Mouse (Mus musculus) megakaryocyte-erythroid progenitor cell, adult 5-6 weeks (primary cell): Measurements from ENCODE around the gene F5. TPM values are rescaled to one million over a fixed set of nuclear protein-coding genes. Genes with fewer than 3 reads are reported as not detected.
A peak's percentile ranks its signal among the peaks of the same experiment; 100 is the strongest.

Source experiments
- ATAC-seq: replicated peaks from 2 replicates; pipeline ENCODE4 v1.8.0; 2016; ENCODE audit warnings: mild to moderate bottlenecking, inconsistent platforms; ENCODE audit not compliant: severe bottlenecking, poor library complexity, low FRiP score, low TSS enrichment
- total RNA-seq, 2 experiments: library from RNA; stranded (forward) in 1 of 2; stranded (reverse) in 1 of 2; fragments of 200-1000, 215-1000 nt in 1 of 2; fragments of >200 nt in 1 of 2; fragmentation: Nextera tagmentation in 1 of 2; gene quantifications; 2 replicates each; pipeline ENCODE4 v1.2.3; 2014 to 2017

Gene F5
- total RNA-seq (2014; fragmentation: Nextera tagmentation), result 0.94 TPM in 1 of 2 replicates, not detected in the other
- total RNA-seq (2017), result 0.42 and 0.46 TPM in 2 replicates

DNA sequence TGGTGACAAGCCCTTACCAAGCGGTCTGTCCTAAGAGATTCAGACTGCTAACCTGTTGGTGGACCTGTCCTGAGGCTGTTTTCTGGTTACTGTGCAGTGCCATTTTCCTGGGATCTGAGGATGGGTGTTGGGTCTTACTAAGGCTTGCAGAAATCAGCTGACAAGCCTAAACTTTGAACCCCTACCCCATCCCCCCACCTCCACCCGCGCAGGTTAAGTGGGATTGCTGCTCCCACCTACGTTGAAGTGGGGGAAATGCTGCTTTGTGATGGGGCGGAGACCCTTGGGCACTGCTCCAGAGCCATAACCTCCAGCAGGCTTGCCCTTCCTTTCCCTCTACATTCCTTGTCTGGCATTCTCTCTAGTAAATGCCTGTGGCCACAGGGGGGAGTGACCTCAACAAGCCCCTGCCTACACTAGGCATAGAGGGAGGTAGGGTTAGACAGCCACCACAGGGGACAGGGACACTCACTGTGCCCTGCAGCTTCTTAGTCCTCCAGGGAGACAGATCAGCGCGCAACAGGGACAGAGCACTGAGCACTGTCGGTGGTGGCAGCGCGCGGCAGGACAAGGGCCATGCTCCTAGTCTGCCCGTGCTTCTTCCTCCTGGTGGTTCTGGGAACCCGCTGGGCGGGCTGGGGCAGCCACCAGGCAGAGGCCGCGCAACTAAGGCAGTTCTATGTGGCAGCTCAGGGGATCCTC lies at the start of gene F5:
TSS of gene F5 (plus strand) at position 452 of the 702 bp plus-strand sequence.
- ATAC-seq, result 0 out of 2 replicates have a peak, but pooled peaks have one; percentile 17

GRCm38 (mm10) chr1:164109763-164110162 lies 41.9 kb upstream of the F5 start:
- ATAC-seq, result peak; percentile 26; the same call in 1 of the 2 replicates

GRCm38 (mm10) chr1:164110591-164111329 lies 40.9 kb upstream of the F5 start:
- ATAC-seq, result no peak; the same call in 1 of the 2 replicates

GRCm38 (mm10) chr1:164114280-164114679 lies 37.4 kb upstream of the F5 start:
- ATAC-seq, result no peak

GRCm38 (mm10) chr1:164114947-164115493 lies 36.6 kb upstream of the F5 start, which contains the start of gene Selp:
Selp (plus strand) TSS chr1:164115264.
- no peak for ATAC-seq

DNA sequence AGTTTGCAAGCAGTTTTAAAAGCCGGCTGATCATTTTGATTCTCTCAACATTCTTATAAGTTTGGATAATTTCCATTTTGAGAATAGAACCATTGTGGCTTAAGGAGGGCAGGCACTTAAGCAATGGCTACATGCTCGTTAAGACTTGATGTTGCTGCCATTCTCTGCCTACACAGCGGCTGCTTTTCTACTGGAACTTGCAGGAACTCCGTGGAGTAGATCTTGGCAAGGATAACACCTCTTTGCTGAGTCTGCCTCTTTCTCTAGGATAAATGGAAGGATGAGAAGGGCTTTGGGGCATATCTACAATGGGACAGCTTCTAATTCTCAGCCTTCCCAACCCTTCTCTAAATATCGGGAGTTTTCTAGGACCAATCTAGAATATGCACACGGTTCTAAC lies 36.0 kb upstream of the F5 start:
- no peak for ATAC-seq

DNA sequence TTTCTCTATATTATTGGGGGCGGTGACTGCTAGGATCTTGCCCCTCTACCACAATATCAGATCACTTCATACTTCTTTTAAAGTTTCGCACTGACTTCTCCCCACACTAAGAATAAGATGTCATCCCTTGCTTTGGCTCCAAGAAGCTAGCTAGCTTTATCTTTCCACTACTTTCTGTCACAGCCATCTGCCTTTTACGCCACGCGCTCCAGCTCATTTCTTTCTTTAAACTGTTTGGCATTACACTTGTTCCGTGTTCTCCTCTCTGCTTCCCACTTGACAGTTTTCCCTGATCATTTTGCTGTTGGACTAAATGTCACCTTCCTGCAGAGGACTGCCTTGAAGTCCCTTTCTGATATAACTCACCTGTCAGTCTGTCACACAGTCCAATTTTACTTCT lies 33.8 kb upstream of the F5 start:
- ATAC-seq, result no peak

DNA sequence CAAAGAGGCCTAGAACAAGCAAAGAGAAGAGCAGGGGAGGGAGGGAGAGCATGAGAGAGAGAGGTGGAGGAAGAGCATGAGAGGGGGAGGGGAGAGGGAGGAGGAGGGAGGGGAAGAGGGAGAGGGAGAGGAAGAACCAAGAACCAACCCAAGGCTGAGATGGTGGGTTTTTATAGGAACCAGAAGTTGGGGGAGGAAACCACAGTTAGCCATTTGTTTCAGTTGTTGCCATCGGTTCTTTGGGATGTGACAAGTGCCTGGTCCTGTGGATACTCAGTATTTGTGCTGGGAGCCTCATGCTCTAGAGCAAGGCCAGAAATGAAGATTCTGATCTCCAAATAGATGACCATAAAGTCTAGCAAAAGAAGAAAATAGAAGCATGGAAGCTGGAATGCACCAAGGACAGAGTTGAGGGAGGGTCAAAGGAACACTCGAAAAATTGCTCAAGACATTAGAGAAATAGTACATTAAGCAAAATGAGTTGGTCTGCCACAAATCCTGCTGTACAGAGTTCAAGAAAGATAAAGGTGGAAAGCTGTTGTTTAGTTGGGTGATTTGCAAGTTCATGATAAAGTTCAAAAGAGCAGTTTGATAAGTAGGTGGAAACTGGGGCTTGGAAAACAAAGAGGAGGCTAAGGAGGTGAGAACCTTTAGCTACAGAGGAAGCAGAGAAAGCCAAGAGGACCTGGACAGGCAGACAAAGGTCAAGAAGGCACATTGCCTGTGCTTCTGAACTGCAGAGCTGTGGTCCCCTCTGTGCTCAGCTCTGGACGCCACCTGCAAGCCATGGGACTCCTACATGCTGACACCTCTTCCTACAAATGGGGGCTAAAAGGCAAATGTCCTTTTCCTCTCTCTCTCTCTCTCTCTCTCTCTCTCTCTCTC lies 31.5 kb upstream of the F5 start:
- ATAC-seq, result no peak

DNA sequence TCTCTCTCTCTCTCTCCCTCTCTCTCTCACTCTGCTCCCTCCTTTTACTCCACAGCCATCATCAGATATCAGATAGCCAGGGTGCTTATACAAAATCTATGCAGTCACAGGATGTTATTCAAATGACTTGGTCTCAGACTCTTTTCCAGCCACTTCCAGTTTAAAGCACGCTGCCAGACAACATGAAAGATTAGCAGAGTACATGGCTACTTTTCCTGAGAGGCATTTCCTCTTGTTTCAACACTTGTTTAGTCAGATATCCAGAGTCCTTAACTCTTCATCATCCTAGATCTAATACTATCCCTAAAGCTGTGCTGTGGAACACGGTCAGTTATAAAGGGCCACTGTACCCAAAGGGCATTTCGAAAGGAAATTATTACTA lies 30.9 kb upstream of the F5 start:
- ATAC-seq, result no peak

GRCm38 (mm10) chr1:164123836-164124235 lies 27.8 kb upstream of the F5 start:
- ATAC-seq, result no peak

DNA sequence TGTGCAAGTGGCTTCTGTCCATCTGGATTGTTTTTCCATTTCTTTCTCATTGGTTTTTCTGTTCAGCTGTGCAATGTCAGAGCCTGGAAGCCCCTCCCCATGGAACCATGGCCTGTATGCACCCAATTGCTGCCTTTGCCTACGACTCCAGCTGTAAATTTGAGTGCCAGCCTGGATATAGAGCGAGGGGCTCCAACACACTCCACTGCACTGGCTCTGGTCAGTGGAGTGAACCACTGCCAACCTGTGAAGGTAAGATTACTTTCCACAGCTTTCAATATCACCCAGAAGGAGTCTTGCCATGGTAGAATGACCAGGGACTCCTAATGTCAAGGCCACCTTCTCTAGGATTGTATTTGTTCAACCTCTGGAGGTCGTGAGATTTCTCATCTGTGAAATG lies 21.6 kb upstream of the F5 start:
- no peak for ATAC-seq

DNA sequence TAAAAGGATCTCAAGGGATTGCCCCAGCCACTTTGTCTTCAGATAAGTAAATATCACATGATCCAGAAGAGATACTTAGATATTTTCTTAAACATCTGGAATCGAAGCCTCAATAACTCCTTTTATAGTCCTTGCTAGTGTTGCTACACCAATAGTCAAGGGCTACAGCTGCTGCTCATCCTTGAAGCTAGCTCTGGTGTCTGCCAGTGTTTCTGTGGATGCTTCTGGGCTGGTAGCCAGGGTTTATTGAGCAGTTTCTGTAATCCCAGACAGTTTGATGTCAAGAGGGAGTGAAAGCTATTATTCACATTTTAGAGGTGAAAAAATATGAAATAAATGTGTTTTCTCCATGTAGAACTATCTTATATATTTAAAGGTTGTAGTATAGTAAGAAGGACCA lies 19.0 kb upstream of the F5 start:
- ATAC-seq, result no peak

DNA sequence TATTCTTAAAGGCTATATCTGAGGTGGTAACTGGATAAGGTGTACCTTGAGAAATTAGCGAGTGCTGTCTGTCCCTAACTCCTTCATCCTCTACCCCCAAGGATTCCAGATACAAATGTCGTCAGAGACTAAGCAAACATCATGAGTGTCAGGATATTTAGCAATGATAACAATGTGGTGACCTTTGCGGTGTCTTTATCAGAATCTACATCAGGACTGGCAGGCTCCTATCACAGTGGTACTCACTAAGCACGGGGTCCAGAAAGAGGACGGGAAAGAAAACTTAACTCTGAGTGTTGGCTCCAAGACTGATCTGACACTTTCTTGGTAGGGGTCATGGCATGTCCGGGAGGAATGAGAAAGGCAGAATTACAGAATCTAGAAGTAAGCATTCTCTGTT lies 17.5 kb upstream of the F5 start:
- no peak for ATAC-seq

DNA sequence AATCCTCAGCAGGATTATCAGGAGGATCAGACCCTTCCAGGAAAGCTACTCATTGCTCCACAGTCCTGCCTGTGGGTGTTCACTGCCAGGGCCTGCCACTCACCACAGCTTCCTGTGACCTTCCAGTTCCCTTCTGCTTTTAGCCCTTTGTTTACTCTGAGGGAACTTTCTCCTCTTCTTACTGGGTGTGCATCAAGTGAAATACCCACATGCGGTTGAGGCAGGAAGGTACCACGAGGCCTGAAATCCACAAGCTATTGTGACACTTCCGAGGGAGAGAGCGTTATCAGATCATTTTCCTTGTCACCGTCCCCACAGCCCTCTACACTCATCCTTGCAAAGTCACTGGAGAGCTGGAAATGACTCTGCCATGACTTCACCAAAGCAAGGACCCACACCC lies 16.3 kb upstream of the F5 start:
- ATAC-seq, result peak; percentile 42

DNA sequence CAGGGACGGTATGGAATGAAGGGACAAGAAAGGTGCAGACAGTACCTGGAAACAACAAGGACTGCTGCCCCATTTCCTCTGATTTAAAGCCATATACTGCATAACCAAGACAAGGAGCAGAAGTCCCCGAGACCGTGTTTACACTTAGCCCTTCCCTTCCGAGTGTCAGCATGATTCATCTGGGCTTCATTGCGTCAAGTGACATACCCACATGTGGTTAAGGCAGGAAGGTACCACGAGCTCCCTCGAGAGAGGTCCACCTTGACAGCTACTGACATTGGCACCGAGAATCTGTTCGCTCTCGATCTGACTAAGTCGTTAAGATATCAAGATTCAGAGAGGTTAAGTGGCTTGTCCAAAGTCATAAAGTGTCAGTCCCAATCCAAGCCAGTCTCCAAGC lies 15.7 kb upstream of the F5 start:
- no peak for ATAC-seq

DNA sequence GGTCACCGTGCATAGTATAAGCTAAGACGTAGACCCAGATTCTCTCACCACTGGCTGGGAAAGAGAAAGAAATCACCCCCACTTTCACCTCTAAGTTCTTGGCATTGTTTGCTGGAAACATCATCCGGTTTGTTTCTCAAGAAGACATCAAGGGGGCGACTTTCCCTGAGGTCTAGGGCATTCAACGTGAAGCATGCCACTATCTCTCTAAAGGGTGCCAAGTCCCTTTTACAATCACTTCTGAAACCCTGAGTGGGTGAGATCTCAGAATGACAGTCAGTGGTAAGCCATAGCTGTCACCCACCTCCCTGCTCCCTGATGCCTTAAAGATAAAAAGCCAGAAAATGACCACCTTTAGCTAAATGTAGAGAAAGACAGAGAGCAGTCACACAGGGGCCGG lies 15.0 kb upstream of the F5 start:
- no peak for ATAC-seq

DNA sequence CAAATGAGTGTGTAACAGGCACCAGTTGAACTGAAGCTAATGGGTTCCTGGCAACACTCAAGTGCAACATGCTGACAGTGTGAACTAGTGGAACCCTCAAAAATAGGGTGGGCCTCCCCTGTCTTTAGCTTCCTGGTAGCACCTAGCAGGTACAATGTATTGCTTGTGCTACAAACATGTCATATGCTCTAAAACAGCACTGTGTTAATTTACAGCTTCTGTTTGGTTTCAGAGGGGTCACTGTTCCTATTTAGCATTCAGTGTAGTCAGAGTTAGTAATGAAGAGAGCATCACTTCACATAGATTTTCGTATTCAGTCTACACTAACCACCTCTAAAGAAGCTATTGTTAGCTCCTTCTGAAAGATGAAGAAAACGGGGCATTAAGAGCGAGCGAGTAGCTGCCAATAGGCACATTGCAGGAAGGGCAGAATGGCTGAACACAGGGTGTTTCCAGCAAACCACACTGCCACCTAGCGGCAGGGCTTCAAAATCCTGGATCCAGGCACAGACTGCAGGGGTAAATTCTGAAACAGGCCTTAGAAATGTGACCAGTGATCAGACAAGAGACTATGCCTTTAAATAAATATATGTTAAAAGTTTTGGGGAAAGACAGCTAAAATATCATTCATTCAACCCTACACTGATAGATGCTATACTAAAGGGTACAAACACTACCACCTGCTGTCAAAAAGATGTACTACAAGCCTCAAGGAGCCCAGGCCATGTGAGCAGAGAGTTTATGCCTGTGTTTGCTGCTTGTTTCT lies 13.1 kb upstream of the F5 start:
- peak; percentile 87 for ATAC-seq

GRCm38 (mm10) chr1:164139464-164139863 lies 12.2 kb upstream of the F5 start:
- no peak for ATAC-seq

GRCm38 (mm10) chr1:164149083-164149482 lies 2.6 kb upstream of the F5 start:
- ATAC-seq, result peak; percentile 72; the same call in 1 of the 2 replicates
